Mouse (Mus musculus) T-helper 1 cell (primary cell): Measurements from ENCODE around the gene Rgs8.

Source experiments
- in situ Hi-C: fragments of 300-600 bp; cut with MboI, MseI; formaldehyde crosslinking; loops from one replicate; pipeline ENCODE4 v1.15.1; 2025; ENCODE audit warnings: high pct_unique_total_duplicates

Rgs8 gene

GRCm38 (mm10) chr1:153652938-153653623 is at the start of gene Rgs8:
Gene Rgs8, plus strand, starts transcription at chr1:153653025.
- in situ Hi-C loops, result no loop called here

- in situ Hi-C loops, result no loop called here
These were observed 35.4 kb upstream of the Rgs8 start for GRCm38 (mm10) chr1:153617340-153617830.

DNA sequence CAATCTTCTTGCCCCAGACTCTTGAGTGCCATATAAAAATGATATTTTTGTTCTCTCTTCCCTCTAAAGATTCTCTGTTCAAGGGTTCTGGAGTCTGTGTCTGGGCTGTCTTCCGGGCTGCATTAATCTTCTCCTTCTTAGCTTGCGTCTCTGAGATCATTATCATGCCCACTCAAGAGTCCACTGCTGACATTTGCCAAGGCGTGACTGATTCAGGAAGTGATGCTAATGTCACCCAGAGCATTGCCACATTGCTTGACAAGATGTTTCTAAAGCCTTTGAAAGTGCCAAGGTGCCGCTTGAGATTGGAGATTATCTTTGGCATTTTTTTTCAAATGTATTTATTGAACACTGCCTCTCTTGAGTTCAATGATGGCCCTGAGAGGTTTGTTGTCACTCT is 29.8 kb upstream of the Rgs8 start:
- in situ Hi-C loops, result no loop called here

- in situ Hi-C loops, result no loop called here
These were observed 20.1 kb upstream of the Rgs8 start for GRCm38 (mm10) chr1:153632686-153633085.

- in situ Hi-C loops, result no loop called here
These were observed 17.8 kb upstream of the Rgs8 start for GRCm38 (mm10) chr1:153635056-153635455.

DNA sequence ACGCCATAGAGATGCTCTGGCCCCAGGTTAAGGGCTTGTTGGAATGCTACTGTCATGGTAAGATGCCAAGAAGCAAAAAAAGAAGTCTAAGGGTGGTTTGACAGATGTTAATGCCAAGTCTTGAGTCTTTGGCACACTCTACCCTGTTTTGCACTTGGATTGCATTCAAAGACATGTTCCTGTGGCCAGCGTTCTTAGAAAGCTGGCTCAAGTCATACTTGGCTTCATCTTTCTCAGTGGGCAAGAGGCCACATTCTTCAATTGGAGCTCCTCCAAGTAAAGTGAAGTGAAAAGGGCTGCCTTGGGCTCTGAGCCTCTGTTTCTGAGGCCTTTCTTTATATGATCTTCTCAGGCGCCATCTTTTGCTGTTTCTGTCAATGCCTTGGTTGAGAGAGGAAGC is 17.3 kb upstream of the Rgs8 start:
- in situ Hi-C loops, result no loop called here

GRCm38 (mm10) chr1:153636821-153637220 is 16.0 kb upstream of the Rgs8 start:
- in situ Hi-C loops, result no loop called here

DNA sequence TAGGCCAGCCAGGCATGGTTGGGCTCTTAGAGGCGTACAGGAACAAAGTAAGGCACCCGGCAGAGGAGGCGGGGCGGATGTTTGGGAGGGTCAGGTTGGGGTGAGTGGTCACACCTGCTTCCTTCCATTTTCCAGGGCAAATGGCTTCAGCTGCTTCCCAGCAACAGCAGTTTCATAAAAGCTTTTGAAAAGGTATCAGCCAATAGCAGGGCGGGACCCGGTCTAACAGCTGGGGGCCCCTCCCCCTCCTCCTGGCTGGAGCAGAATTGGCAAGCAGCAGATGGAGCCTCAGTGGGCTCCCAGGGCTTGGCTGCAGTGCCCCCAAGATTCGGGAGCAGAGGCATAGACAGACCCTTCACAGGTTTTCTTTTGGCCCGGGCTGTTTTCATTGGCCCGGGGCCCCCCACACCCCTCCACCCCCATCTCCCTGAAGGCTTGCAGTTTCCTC is 11.3 kb upstream of the Rgs8 start:
- in situ Hi-C loops, result no loop called here

GRCm38 (mm10) chr1:153641940-153642501 is 10.8 kb upstream of the Rgs8 start:
- in situ Hi-C loops, result no loop called here

DNA sequence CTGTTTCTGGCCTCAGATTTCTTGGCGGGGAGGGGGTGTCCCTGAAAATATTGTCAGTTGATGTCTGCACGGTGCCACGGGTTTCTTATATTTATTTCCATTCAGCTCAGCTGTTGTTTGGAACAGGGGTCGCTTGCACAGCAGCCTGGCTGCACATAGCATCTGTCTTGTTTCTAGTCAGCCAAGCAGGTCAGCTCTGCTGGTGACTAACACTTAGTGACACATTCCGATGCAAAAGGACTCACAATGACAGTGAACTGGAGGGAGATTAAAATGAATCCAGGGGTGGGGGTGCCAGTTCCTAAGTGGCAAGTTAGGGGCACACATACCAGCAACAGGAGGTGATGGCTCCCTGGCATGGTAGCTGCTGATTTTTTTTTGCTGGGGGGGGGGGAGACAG is 849 bp downstream of the Rgs8 start:
- in situ Hi-C loops, result no loop called here

DNA sequence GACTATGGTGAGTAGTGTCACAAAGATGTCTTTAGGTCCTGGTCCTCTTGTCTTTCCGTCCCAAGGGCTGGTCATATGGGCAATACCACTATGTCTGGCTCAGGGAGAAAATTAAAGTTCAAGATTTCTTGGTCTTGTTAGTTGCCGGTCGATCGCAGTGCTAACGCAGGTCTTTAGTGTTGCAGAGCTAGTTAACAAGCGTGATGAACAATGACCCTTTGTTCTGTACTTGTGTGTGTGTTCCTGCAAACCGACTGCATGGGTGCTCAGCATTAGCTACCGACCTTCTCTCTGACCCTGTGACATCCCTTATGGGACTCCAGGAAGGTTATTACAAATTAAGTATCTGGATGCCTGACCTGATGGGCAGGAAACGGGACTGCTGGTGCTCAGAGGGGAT is 6.8 kb downstream of the Rgs8 start:
- in situ Hi-C loops, result no loop called here

- in situ Hi-C loops, result no loop called here
These were observed 8.3 kb downstream of the Rgs8 start for GRCm38 (mm10) chr1:153660982-153661688.

DNA sequence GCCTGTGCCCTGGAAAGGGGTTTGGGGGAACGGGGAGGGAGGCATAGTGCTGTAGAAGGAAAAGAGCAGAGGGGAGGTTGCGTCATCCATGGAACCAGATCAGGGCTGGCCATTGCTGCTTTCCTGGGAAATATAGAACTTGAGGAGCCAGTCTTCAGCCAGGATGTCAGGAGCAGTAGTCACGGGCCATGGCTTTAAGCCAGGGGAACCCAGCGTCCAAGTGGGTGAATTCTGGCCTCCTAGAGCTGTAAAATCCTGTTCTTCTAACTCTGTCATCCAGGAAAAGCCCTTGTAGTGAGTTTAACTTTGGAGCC is 8.8 kb downstream of the Rgs8 start:
- in situ Hi-C loops, result no loop called here

DNA sequence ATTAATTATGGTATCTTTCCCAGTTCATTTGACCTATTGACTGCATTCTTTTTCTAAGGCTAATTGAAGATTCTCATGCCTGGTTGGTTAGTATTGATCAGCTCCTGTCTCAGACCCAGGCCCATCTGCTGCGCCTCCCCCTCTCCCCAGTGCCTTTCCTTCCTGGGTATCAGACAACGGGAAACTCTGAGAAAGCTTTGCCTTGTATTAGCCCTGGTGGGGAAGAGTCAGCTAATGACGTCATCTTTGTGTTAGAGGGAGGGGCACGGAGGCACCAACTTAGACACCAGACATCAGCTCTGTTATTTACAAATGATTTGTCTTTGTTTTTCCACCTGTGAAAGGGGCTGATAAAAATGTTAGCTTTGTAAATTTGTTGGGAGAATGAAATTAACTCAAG is 9.5 kb downstream of the Rgs8 start:
- in situ Hi-C loops, result no loop called here

- in situ Hi-C loops, result no loop called here
These were observed 12.4 kb downstream of the Rgs8 start for GRCm38 (mm10) chr1:153665066-153665715.

GRCm38 (mm10) chr1:153666236-153666635 is 13.4 kb downstream of the Rgs8 start:
- in situ Hi-C loops, result no loop called here

DNA sequence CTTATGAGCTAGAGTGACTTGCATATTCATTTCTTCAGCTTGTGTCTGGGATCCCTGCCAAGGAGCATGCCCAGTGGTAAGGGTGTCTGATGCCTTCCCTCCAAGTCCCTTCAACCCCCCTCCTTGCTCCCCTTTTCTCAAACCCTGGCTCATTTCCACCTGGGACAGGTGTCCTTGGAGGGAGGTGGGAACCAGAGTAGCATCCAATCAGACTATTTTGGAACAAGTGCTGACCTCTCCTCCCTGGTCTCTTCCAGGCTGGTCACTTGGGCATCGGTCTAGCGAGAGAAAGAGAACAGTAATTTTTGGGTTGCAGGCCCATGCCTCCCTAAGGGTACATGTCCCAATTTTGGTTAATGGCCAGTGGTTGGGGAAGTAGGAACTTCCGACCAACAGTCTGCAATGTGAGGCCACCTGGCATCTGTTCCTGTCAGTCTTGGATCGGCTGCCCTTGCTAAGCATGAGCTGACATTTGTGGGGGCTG is 14.5 kb downstream of the Rgs8 start:
- in situ Hi-C loops, result no loop called here

DNA sequence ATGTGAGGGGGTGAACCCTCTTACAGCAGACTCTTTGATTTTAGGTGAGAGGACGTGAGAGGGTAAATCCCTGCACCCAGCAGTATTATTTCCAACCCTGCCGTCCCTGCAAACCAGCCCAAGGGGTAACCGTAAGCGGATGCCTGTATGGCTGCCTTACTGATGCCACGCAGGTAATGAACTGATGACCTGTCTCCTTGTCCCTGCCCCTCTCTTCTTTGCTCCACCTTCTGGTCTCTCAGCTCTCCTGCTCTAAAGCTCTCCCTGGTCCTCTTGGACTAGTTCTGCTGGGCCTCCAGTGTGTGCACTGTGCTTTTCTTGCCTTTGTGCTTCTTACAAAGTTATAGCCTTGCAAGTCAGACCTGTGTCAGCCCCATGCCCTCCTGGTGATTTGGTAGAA is 15.0 kb downstream of the Rgs8 start:
- in situ Hi-C loops, result no loop called here

DNA sequence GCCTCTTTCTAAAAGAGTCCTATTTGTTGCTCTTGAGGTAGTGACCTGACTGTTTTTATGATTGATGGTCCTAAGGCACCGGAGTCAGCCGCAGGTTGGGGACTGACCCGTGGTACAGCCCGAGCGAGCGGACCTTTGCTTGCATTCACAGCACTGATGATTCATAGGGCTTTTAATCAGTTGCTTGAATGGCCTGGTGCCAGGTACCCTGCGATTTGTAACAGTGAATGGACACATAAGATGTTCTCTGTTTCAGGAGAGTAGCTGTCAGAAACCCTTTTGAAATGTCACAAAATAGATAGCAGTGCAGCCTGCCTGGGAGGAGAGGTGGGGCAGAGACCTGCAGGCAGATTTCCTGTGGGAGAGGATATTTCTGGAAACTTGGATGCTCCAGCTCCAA is 16.3 kb downstream of the Rgs8 start:
- in situ Hi-C loops, result no loop called here

DNA sequence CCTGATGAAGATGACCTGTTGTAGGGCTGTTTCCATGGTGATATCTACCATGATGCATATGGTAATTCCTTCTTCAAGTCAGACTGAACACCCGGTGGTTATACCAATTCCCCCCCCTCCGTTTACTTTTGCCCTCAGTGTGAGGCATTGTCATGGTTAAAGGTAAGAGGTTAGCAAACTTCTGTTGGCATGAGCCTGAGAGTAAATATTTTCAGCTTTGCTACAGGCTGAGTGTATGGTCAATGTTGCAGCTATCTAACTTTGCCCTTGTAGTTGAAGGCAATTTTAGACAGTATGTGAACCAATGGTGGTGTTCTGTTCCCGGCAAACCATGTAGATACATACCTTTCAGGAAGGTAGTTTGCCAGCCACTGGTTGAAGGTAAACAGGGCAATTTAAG is 16.9 kb downstream of the Rgs8 start:
- in situ Hi-C loops, result loop anchor here (10.0 kb wide), 1 partner anchor 685 kb away; no protein-coding TSS in a partner anchor

DNA sequence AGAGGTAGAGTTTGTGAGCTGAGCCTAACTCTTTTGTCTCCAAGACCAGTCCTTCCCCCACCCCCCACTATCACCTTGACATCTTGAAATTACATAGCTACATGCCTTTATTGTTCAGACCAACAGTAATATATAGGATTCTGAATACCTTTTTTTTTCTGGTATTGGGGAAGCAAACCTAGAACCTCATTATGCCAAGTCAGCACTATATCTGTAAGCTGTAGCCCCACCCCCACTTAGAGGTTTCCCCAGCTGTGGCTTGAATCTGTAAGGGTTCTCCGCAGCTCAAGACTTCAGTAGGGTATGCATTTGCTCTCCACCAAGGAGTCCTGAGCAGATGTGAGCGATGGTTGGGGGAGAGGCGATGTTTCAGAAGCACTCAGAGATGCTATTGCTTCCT is 18.5 kb downstream of the Rgs8 start:
- in situ Hi-C loops, result loop anchor here (10.0 kb wide), 1 partner anchor 687 kb away; no protein-coding TSS in a partner anchor

DNA sequence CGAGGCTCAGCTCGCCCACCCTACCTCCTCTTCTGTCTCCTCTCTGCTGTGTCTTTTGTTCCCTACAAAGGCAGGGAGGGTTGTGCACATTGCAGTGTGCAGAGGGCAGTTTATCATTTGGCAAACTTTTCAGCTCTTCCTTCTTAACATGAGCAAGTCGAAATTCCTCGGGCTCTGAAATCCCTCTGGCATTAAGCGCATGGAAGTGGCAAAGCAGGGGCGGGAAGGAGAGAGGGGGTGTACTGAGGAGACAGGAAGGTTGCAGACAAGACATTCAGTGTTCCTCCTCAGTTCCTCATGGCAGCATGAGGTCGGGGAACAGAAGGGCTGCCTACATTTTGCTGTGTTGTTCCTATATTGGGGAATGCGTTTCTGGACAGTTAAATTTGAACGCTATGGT is 19.9 kb downstream of the Rgs8 start:
- in situ Hi-C loops, result loop anchor here (10.0 kb wide), 1 partner anchor 688 kb away; no protein-coding TSS in a partner anchor
